Mouse (Mus musculus): ENCODE results near the gene Ino80e.

- TF ChIP-seq CTCF (IDR thresholded peaks at IDR 0.05; ENCODE audit: low read depth): peak; percentile 87
- no peak for TF ChIP-seq EP300 (IDR thresholded peaks at IDR 0.05; ENCODE audit: low read depth)
These were observed 30.1 kb downstream of the Ino80e start for GRCm38 (mm10) chr7:126832036-126832598.
